Mouse (Mus musculus): Measurements from ENCODE around the gene Wrap53.
"Not testable (repeated sequence)": the region's sequence is repeated elsewhere in the genome, so short reads cannot be mapped to it uniquely, and the experiment has no call there.

The Wrap53 gene

GRCm38 (mm10) chr11:69530755-69531154 is 49.3 kb downstream of the Wrap53 start:
- DNase-seq (ENCODE audit: low read depth): not testable (repeated sequence)

- DNase-seq (ENCODE audit: low read depth): not testable (repeated sequence)
Observed at GRCm38 (mm10) chr11:69530281-69530680, 49.8 kb downstream of the Wrap53 start.

- no peak for DNase-seq (ENCODE audit: low read depth)
Observed at GRCm38 (mm10) chr11:69528031-69528390, 52.0 kb downstream of the Wrap53 start.

- DNase-seq (ENCODE audit: low read depth): no peak
Observed at GRCm38 (mm10) chr11:69527098-69528030, 52.7 kb downstream of the Wrap53 start.

- DNase-seq (ENCODE audit: low read depth): no peak
Observed at GRCm38 (mm10) chr11:69526631-69527030, 53.4 kb downstream of the Wrap53 start.

GRCm38 (mm10) chr11:69525661-69526060 is 54.4 kb downstream of the Wrap53 start:
- no peak for DNase-seq (ENCODE audit: low read depth)

- no peak for DNase-seq (ENCODE audit: low read depth)
Observed at GRCm38 (mm10) chr11:69523651-69524050, 56.4 kb downstream of the Wrap53 start.

GRCm38 (mm10) chr11:69521526-69522149 is 58.4 kb downstream of the Wrap53 start:
- peak; percentile 42 for DNase-seq (ENCODE audit: low read depth)

GRCm38 (mm10) chr11:69519976-69520375 is 60.1 kb downstream of the Wrap53 start:
- DNase-seq (ENCODE audit: low read depth): no peak

GRCm38 (mm10) chr11:69516661-69517060 is 63.4 kb downstream of the Wrap53 start:
- no peak for DNase-seq (ENCODE audit: low read depth)

GRCm38 (mm10) chr11:69516151-69516640 is 63.9 kb downstream of the Wrap53 start:
- no peak for DNase-seq (ENCODE audit: low read depth)

- peak; percentile 65 for DNase-seq (ENCODE audit: low read depth)
Observed at GRCm38 (mm10) chr11:69513840-69514239, 66.2 kb downstream of the Wrap53 start.

Data from c-Kit-positive CD71-positive TER-119-negative erythroid progenitor cells, embryonic 14.5 days (primary cell).